Mouse (Mus musculus) C2C12 (cell line): ENCODE measurements around the gene Siglech.

Experiments used
- CEBPB ChIP-seq: IDR thresholded peaks from one replicate; pipeline ENCODE4 v1.6.1; 2011; ENCODE audit warnings: low read depth, mild to moderate bottlenecking, control low read depth, moderate library complexity
- CTCF ChIP-seq: IDR thresholded peaks from one replicate; pipeline ENCODE4 v1.5.1; 2011; ENCODE audit not compliant: control insufficient read depth, insufficient read depth, insufficient read length
- FOSL1 ChIP-seq: IDR thresholded peaks from one replicate; pipeline ENCODE4 v1.8.0; 2011; ENCODE audit warnings: mild to moderate bottlenecking, low read length; ENCODE audit not compliant: poor library complexity, insufficient read depth, severe bottlenecking
- MAX ChIP-seq: IDR thresholded peaks from one replicate; pipeline ENCODE4 v1.6.1; 2011; ENCODE audit warnings: mild to moderate bottlenecking, control low read depth
- MYOG ChIP-seq: IDR thresholded peaks from one replicate; pipeline ENCODE4 v1.6.1; 2011; ENCODE audit not compliant: control insufficient read depth, insufficient read length; ENCODE audit errors: extremely low read depth
- USF1 ChIP-seq: IDR thresholded peaks from one replicate; pipeline ENCODE4 v1.6.1; 2011; ENCODE audit warnings: low read depth, mild to moderate bottlenecking, control low read depth, moderate library complexity

GRCm38 (mm10) chr7:55784580-55784979 is 16.6 kb downstream of the Siglech start:
- TF ChIP-seq USF1 (no peak), CTCF (no peak), MAX (no peak), MYOG (no peak), CEBPB (no peak), FOSL1 (no peak)
